Mouse (Mus musculus) activated CD4-positive, CD25-positive, alpha-beta regulatory T cell (primary cell): ENCODE results near the gene Timd2. TPM values are rescaled to one million over a fixed set of nuclear protein-coding genes. Genes with fewer than 3 reads are reported as not detected.

Experiments
- polyA plus RNA-seq, 2 experiments: library from polyadenylated mRNA; unstranded; fragments of 100-300 nt; shearing (Covaris generic); gene quantifications; one replicate each; pipeline ENCODE4 v1.2.1; 2017

Gene Timd2
- polyA plus RNA-seq: under 1 TPM; 0.23 to 0.25 TPM

DNA sequence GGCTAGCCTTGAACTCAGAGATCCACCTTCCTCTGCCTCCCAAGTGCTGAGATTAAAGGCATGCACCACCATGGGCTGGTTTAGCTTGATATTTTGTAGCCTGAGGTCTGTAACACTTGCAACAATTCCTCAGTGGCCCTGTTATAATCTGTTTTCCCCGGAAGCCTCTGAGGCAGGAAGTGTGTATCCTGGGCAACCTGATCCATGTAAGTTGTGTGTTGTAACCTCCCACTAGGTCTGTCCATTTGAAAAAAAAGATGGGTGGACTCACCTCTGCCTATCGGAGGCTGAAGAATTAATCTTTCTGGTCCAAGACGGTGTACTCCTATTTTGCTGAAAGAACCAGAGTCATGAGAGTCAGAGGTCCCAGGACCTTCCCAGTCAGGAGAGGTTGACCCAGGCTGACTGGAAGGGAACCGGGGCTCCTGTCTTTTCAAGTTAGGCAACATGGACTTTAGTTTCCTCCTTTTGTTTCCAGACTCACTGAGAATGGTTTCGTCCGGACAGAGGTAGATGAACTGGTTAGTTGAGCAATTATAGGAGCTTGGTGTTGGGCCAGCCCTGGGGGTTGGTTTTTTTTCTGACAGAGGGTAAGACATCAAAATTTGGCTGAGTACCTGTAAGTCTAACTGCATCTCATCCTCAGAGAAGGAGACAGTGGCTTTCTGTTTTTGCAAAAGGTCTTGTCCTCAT is at the start of gene Timd2:
Timd2 (minus strand) TSS at position 398 of the 693 bp plus-strand sequence.

DNA sequence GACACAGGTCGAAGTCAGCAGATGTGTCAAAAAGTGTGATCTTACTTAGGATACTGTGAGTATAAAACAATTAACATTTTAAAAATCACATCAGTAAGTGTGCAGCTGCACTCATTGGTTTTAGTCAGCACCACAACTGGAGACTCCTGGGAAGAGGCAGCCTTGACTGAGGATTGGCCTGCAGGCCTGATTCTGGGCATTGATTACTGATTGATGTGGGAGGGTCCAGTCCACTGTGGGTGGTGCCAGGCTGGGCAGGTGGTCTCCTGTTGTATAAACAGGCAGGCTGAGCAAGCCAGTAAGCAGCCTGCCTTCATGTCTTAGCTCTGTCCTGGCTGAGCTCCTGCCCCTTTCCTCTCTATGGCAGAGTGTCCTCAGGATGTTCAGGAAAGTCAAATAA is 28.2 kb upstream of the Timd2 start, which contains the start of gene Havcr1:
Havcr1 (plus strand) TSS at position 5 of the 400 bp plus-strand sequence.

DNA sequence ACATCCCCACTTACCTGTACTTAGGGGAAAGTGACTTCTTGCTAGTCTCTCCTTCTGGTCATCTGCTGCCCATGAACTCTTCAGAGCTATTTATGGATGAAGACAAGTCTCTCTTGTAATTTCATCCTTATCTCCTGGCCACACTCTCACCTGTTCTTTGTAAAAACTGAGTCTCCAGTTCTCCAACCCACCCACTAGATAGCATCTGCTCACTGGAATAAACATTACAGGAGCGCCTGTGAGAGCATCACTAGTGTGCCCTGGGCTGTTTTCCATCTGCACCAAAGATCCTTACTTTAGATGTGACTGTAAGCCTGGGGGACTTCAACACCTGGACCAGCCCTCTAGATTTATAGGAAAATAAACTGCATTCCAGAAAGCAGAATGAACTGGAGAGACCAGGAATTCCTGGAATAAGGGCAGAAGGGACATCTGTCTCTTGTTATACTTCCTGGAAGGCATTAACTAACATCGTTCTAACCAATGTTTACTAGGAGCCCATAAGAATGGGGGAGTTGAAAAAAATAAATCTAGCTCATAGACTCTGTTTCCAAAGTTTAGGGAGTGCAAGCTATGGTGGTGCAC is 77.6 kb downstream of the Timd2 start, which contains the start of gene Dppa1:
Dppa1 (minus strand) TSS at position 51 of the 585 bp plus-strand sequence.

Other genes starting within 250 kb of the Timd2 start
- not detected for gene Gm12169, start 182.8 kb downstream of the Timd2 start, polyA plus RNA-seq
- gene BC053393, start 135.5 kb downstream of the Timd2 start, polyA plus RNA-seq: not detected
- gene Dppa1, start 77.8 kb downstream of the Timd2 start, polyA plus RNA-seq: not detected
- not detected for gene Havcr1, start 28.0 kb upstream of the Timd2 start, polyA plus RNA-seq
- 1 to 10 TPM in 1 of 2 experiments, under 1 TPM in 1; 0.52 to 1.7 TPM for gene Timd4, start 103.7 kb upstream of the Timd2 start, polyA plus RNA-seq